Mouse (Mus musculus) limb, embryonic 11.5 days (tissue): ENCODE results near the gene Ank. TPM values are rescaled to one million over a fixed set of nuclear protein-coding genes. Genes with fewer than 3 reads are reported as not detected.
"Not testable (repeated sequence)": the region's sequence is repeated elsewhere in the genome, so short reads cannot be mapped to it uniquely, and the experiment has no call there.

Source experiments
- ATAC-seq: fragments of 200-750 bp; cut with Nextera tagmentation; 2 replicates; pipeline ENCODE4 v1.8.0; 2017; ENCODE audit warnings: low read depth; ENCODE audit not compliant: insufficient number of reproducible peaks, low FRiP score, low TSS enrichment
- DNase-seq: peaks from one replicate; pipeline ENCODE4 v3.0.0-alpha.2; 2015; ENCODE audit warnings: low spot score
- H3K27ac ChIP-seq: fragments of 300-500 bp; sonication (generic); replicated peaks from 2 replicates; pipeline ENCODE4 v1.5.1; 2014; ENCODE audit warnings: low read depth, mild to moderate bottlenecking, low read length
- H3K27me3 ChIP-seq: fragments of 300-500 bp; sonication (generic); 2 replicates; pipeline ENCODE4 v1.6.1; 2014; ENCODE audit warnings: mild to moderate bottlenecking, low read length, mixed read lengths; ENCODE audit not compliant: control insufficient read depth, insufficient read depth
- H3K36me3 ChIP-seq: fragments of 300-500 bp; sonication (generic); 2 replicates; pipeline ENCODE4 v1.6.1; 2014; ENCODE audit warnings: mild to moderate bottlenecking, low read length, moderate library complexity, mixed read lengths; ENCODE audit not compliant: control insufficient read depth, insufficient read depth
- H3K4me1 ChIP-seq: fragments of 300-500 bp; sonication (generic); 2 replicates; pipeline ENCODE4 v1.6.1; 2014; ENCODE audit warnings: low read length, mixed read lengths; ENCODE audit not compliant: control insufficient read depth, insufficient read depth
- H3K4me2 ChIP-seq: fragments of 300-500 bp; sonication (generic); 2 replicates; pipeline ENCODE4 v1.6.1; 2014; ENCODE audit warnings: low read depth, mild to moderate bottlenecking, moderate library complexity; ENCODE audit not compliant: severe bottlenecking
- H3K4me3 ChIP-seq: fragments of 300-500 bp; sonication (generic); 2 replicates; pipeline ENCODE4 v1.5.1; 2014; ENCODE audit warnings: low read depth, low read length
- H3K9ac ChIP-seq: fragments of 300-500 bp; sonication (generic); 2 replicates; pipeline ENCODE4 v1.6.1; 2014; ENCODE audit warnings: mild to moderate bottlenecking, low read length
- H3K9me3 ChIP-seq: fragments of 300-500 bp; sonication (generic); 2 replicates; pipeline ENCODE4 v1.6.1; 2016; ENCODE audit warnings: low read length; ENCODE audit not compliant: control insufficient read depth
- WGBS: fragments of 180-500 bp; shearing (Covaris S2); extraction: QIAGEN DNeasy Blood & Tissue Kit; methylation state at CpG from one replicate; pipeline ENCODE4 v1.1.7; 2014; 5-methylcytosine and 5-hydroxymethylcytosine counted together
- polyA plus RNA-seq: library from polyadenylated mRNA; unstranded; fragments of >200 nt; fragmentation: Nextera tagmentation; extraction: Ambion mirVana; gene quantifications from 2 replicates; pipeline ENCODE4 v1.2.1, GENCODE M21; 2014

The Ank gene
- polyA plus RNA-seq, 1 experiment from 2014 or later = 2.9 TPM

- no peaks in the 10 kb centered on the region for H3K9me3 ChIP-seq
- no peak overlapping the region for H3K4me2 ChIP-seq
- no peaks in the 10 kb centered on the region for H3K36me3 ChIP-seq
- DNase-seq (no peak), ATAC-seq (no peak)
- no peaks in the 10 kb centered on the region for H3K4me1 ChIP-seq
- H3K27me3 ChIP-seq = no peaks in the 10 kb centered on the region
- H3K9ac ChIP-seq = no peak overlapping the region
- no peak overlapping the region for H3K27ac ChIP-seq
- H3K4me3 ChIP-seq = no peak overlapping the region
- 49% methylated on average over 12 of the region's 12 CpGs for WGBS
Measured at GRCm38 (mm10) chr15:27461336-27462245, 4.9 kb upstream of the Ank start.

DNA sequence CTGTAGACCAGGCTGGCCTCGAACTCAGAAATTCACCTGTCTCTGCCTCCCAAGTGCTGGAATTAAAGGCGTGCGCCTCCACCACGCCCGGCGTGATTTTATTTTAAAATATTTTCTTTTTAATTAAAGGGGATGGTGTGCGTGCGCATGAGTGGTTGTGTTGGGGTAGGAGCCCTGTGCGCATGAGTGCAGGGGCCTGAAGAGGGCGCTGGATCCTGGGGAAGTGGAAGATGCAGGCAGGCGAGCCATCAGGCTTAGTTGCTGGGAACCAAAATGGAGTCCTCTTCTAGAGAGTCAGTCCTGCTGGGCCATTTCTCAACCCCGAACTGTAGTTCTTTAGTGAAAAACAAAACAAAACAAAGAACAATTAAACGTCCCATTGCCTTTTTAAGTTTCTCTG, 2.6 kb upstream of the Ank start:
- 94% methylated on average over 13 of the region's 13 CpGs for whole genome bisulfite sequencing
- no peaks in the 10 kb centered on the region for H3K36me3 ChIP-seq
- no peaks in the 10 kb centered on the region for H3K27me3 ChIP-seq
- H3K27ac ChIP-seq = no peak overlapping the region
- no peaks in the 10 kb centered on the region for H3K9me3 ChIP-seq
- H3K4me3 ChIP-seq = no peak overlapping the region
- no peak overlapping the region for H3K4me2 ChIP-seq
- H3K9ac ChIP-seq = no peak overlapping the region
- no peak for ATAC-seq
- DNase-seq = no peak
- H3K4me1 ChIP-seq = no peaks in the 10 kb centered on the region

DNA sequence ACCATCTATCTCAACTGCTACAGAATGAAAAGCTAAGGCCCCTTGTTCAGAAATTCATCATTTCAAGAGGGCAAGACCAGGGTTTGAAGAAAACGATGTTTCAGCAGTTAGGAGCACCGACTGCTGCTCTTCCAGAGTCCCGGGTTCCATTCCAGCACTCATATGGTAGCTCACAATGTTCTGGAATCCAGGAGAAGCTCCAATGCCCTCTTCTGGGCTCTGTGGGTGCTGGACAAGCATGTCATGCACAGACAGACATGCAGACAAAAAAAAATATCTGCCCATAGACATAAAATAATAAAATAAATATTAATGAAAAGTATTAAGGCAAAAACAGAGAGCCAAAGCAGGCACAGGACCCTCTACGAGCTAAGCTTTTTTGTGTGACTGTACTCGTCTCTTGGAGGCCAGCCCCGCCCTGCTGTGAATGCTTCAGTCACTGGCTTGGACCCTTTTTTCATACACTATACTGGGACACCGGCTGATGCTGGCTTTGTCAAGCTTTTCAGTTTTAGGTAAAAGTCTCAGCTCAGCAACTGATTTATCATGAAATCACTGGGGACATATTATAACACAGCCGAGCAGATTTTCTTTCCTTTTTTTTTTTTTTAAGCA, 979 bp upstream of the Ank start:
- no peak overlapping the region for H3K27ac ChIP-seq
- H3K27me3 ChIP-seq = no peaks in the 10 kb centered on the region
- 23% methylated on average over 8 of the region's 8 CpGs for WGBS
- H3K4me2 ChIP-seq = peak overlapping the region; percentile 86
- peak overlapping the region; percentile 57 for H3K4me3 ChIP-seq
- DNase-seq (no peak), ATAC-seq (no peak)
- no peaks in the 10 kb centered on the region for H3K4me1 ChIP-seq
- no peaks in the 10 kb centered on the region for H3K36me3 ChIP-seq
- H3K9ac ChIP-seq = no peak overlapping the region; the same call in 1 of the 2 replicates
- no peaks in the 10 kb centered on the region for H3K9me3 ChIP-seq

DNA sequence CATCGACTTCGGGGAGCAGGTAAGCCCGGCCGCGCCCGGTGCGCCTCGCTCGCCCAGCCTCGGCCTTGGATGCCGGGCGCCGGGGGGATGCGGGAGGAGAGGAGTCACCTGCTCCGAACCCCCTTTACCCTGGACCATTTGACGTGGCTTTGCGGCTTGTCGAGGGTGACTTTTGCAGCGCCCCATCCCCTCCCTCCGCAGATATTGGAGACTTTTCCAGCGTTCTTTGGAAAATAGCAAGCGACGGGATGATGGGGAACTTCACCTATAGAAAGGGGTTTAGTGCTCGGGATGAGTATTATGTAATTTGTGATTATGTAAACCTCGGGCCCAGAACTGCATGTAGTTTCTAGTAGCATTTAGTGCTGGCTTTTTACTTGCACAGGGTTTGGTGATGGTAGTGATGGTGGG, 609 bp downstream of the Ank start:
- Histone ChIP-seq H3K4me2 (peak overlapping the region; percentile 86), H3K27ac (no peak overlapping the region), H3K9ac (peak overlapping the region; percentile 78), H3K9me3 (no peaks in the 10 kb centered on the region), H3K27me3 (no peaks in the 10 kb centered on the region), H3K36me3 (no peaks in the 10 kb centered on the region), H3K4me1 (no peaks in the 10 kb centered on the region), H3K4me3 (peak overlapping the region; percentile 57)
- 0 out of 2 replicates have a peak, but pooled peaks have one; percentile 29 for ATAC-seq
- WGBS = under 1% methylated on average over 25 of the region's 25 CpGs
- DNase-seq = no peak

GRCm38 (mm10) chr15:27467641-27468040, 1.2 kb downstream of the Ank start:
- H3K36me3 ChIP-seq = no peaks in the 10 kb centered on the region
- 13% methylated on average over 7 of the region's 7 CpGs for WGBS
- no peaks in the 10 kb centered on the region for H3K9me3 ChIP-seq
- H3K4me2 ChIP-seq = peak overlapping the region; percentile 86; the same call in 1 of the 2 replicates
- DNase-seq (no peak), ATAC-seq (no peak)
- H3K27me3 ChIP-seq = no peaks in the 10 kb centered on the region
- no peak overlapping the region for H3K4me3 ChIP-seq
- no peak overlapping the region for H3K9ac ChIP-seq
- H3K4me1 ChIP-seq = no peaks in the 10 kb centered on the region
- no peak overlapping the region for H3K27ac ChIP-seq

- Histone ChIP-seq H3K4me2 (no peak overlapping the region), H3K4me3 (no peak overlapping the region), H3K27me3 (no peaks in the 10 kb centered on the region), H3K4me1 (no peaks in the 10 kb centered on the region), H3K9ac (no peak overlapping the region), H3K27ac (no peak overlapping the region), H3K9me3 (no peaks in the 10 kb centered on the region), H3K36me3 (no peaks in the 10 kb centered on the region)
- 85% methylated on average over 4 of the region's 4 CpGs for WGBS
- ATAC-seq = no peak
- no peak for DNase-seq
Measured at GRCm38 (mm10) chr15:27468822-27469488, 2.5 kb downstream of the Ank start.

- H3K9me3 ChIP-seq, H3K27me3 ChIP-seq, DNase-seq, H3K36me3 ChIP-seq, H3K4me3 ChIP-seq, H3K9ac ChIP-seq, H3K27ac ChIP-seq, ATAC-seq, H3K4me1 ChIP-seq, H3K4me2 ChIP-seq: not testable (repeated sequence)
- WGBS = 63% methylated on average over 3 of the region's 3 CpGs
Measured at GRCm38 (mm10) chr15:27470346-27470745, 3.9 kb downstream of the Ank start.

GRCm38 (mm10) chr15:27472315-27472714, 5.8 kb downstream of the Ank start:
- DNase-seq = no peak
- Histone ChIP-seq H3K9ac (no peak overlapping the region), H3K4me1 (no peaks in the 10 kb centered on the region), H3K4me3 (no peak overlapping the region), H3K36me3 (no peaks in the 10 kb centered on the region), H3K9me3 (no peaks in the 10 kb centered on the region), H3K4me2 (no peak overlapping the region), H3K27ac (no peak overlapping the region), H3K27me3 (no peaks in the 10 kb centered on the region)
- WGBS = 90% methylated on average over 9 of the region's 9 CpGs
- no peak for ATAC-seq
